Mouse (Mus musculus) gonadal fat pad, adult 2 months (tissue): ENCODE measurements around the gene Cdkl1. TPM values are rescaled to one million over a fixed set of nuclear protein-coding genes. Genes with fewer than 3 reads are reported as not detected.

Experiments
- DNase-seq: peaks from one replicate; pipeline ENCODE4 v3.0.0-alpha.2; 2012; ENCODE audit warnings: low read depth
- polyA plus RNA-seq: library from polyadenylated mRNA; depleted of rRNA; stranded (reverse); fragments of >200 nt; gene quantifications from 2 replicates; pipeline ENCODE4 v1.2.3, GENCODE M21; 2012

The Cdkl1 gene
- polyA plus RNA-seq, 1 experiment, result 2.1 TPM

- DNase-seq, result no peak
Measured at GRCm38 (mm10) chr12:69783247-69784025, 7.6 kb downstream of the Cdkl1 start.

DNA sequence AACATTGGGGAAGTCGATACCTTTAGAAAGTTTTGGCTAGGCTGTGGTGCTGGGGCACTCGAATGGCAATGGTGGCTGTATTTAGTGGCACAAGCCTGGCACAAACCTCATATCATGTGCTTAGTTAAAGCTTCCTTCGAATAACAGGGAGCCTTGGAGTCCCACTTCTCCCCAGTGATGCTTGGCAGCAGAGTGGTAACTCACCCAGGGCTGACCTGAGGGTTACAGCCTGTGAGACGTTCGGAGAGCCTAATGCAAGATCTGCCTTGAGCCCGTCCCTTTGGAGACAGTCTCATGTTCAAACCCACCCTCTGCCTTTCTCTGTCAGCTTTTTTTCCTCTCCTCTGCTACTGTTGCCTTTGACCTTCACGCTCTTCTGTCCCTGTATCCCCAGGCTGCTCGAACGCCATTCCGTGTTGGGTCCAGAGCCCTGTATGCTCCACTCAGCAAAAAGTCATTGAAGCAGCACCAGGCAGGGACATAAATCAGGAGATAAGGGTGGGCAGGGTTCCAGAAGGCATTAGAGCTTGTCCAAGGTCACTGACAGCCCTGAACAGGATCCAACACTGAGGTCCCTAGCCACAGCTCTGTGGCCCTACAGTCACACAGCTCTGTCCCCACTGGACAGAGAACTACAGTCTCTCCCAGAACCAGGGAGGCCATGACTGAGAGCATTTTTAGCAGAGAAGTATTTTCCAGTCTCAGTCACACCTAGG is 9.0 kb downstream of the Cdkl1 start:
- no peak for DNase-seq

DNA sequence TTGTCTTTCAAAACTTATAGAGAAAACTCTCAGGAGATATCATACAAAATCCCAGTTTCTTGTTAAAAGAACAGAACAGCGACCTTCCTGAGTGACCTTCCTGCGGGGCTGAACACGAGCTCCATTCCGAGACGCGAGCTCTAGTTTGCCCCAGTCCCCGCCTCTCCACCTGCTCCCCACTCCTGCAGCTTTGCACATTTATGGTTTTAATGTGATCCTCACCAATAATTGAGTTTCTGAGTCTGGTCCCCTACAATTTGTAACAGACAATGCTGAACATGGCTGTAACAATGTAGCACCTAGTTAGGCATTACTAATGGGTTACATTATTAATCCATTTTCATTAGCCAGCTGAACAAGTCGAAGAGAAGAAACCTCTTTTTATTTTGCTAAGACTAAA is 9.6 kb downstream of the Cdkl1 start:
- no peak for DNase-seq

- no peak for DNase-seq
Measured at GRCm38 (mm10) chr12:69777957-69778356, 13.1 kb downstream of the Cdkl1 start.

DNA sequence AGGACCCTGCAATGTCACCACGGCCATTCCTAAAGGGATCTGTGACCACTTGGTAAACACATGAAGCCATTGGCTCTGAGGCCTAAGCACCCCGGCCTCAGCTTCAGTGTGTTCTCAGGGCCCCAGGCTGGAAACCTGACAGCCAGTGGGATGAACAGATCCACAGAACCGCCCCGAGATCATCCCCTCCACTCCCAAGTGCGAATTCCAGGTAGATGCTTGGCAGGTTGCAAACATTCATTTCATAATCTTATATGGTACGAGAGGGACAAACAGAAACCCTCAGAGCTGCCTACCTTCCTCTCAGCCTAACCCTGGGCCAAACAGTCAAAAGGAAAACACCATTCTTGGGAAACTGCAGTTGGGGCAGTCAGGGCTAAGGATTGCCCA is 13.7 kb downstream of the Cdkl1 start:
- DNase-seq, result no peak

DNA sequence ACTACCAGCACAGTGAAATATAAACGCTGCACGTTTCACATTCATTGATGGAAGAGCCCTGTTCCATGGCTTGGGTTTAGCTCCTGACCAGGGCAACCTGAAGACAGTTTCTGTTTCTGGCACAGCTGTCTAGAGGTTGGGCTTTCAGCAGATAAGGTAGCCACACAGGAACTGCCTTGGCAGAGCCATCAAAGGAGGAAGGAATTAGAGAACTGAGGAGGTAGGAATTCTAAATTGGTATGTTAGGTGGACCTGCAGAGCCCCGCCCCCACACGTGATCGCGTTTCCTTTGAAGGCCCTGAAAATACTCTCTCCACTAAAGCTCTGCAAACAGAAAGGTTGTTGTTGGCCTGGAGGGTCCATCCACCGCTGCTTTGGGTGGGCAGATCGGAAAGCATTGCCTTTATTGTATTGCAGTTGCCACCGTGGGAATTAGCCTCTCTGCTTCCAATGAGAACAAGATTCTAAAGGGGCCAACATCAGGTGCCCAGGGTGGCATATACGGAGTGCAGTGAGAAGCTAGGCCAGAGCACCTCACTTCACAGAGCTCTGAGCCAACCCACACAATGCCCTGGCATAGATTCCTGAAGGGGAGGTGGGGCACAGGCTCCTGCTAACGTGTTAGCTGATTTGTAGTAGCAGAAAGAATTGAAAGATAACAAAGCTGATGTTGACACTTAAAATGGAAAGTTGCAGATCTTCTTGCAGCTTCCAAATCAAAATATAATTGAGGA is 14.3 kb downstream of the Cdkl1 start:
- no peak for DNase-seq

DNA sequence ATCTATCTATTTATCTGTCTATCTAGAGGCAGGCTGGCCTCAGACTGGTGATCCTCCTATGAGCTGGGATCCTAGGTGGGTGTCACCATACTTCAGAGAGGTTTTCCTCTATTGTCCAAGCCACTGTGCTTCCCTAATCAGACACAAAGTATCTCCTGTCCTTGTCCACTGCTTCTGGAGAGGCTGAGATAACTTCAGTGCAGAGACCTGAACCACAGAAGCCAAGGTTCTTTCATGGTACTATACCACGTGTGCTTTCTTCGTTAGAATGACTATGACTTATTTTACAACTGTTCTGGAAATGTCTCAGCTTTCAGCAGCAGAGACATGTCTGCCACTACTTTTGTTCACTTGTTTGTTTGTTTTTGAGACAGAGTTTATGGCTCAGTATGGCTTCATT is 22.2 kb downstream of the Cdkl1 start:
- DNase-seq, result no peak

GRCm38 (mm10) chr12:69767476-69768258 is 23.4 kb downstream of the Cdkl1 start:
- no peak for DNase-seq

DNA sequence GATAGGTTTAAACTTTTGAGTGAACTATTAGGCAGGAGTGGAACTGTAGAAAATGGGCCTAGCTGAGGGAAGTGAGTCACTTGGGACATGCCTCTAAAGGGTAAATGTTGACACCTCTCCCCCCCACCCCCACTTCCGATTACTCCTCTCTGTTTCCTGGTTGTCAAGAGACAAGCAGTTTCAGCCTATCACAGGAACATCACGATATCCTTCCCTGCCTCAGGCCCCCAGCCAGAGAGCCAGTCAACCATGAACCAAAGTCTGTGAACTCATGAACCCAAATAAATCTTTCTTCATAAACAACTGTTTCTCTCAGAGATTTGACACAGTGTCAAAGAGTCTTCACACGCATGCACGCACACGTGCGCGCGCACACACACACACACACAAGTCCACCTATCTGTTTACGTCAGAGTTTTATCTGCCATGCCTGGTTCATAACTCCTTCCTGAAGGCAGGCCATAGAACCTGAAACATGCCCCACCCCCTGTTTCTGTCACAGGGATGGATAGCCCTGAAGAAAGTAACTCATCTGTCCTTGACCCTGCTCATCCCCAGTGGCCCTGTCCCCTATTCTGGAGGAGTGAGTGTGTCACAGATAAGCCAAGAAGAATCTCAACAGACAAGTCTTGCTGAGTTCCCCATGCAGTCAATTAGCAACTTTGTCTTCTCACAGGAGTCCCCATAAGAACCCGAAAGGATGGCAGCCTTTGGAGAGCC is 24.7 kb downstream of the Cdkl1 start:
- no peak for DNase-seq

DNA sequence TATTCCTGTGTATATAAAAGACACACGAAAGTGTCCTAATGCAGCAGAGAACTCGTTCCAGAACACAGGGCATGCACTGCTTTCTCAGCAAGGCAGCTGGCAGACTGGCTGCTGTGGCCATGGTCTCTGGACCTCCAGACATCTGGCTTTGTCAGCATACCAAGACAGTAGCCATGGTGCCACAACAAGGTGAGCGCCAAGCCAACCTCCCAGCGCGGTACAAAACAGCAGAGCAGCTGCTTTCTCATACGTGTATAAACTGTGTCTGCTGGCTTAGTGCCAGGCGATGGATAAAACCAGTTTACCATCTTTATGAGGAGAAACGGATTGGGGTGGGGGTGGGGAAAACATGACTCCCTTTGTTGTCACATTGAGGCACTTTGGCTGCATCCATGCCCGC is 25.5 kb downstream of the Cdkl1 start:
- no peak for DNase-seq

DNA sequence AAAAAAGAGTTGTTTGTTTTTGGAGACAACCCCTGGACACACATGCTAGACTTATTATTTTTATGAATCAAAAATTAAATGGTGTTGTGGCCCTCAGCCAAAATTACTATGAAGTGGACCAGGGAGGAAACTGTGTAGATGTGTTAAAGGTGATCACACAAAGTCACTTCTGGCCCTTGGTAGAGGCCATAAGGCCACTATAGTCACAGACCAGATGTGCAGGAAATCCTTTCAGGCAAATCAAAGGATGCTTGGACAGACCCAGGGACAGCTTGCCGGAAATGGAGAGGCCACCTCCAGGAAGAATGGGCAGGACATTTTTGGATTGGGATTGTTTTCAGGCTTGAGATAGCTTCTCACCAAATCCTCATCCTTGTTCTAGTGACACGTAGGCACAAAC is 29.5 kb downstream of the Cdkl1 start:
- DNase-seq, result no peak

- no peak for DNase-seq
Measured at GRCm38 (mm10) chr12:69760743-69761406, 30.2 kb downstream of the Cdkl1 start.

GRCm38 (mm10) chr12:69760014-69760413 is 31.1 kb downstream of the Cdkl1 start:
- no peak for DNase-seq

GRCm38 (mm10) chr12:69759267-69759885 is 31.7 kb downstream of the Cdkl1 start:
- DNase-seq, result no peak

- DNase-seq, result no peak
Measured at GRCm38 (mm10) chr12:69758221-69759185, 32.6 kb downstream of the Cdkl1 start.

- no peak for DNase-seq
Measured at GRCm38 (mm10) chr12:69757418-69758141, 33.5 kb downstream of the Cdkl1 start.

GRCm38 (mm10) chr12:69756015-69756414 is 35.1 kb downstream of the Cdkl1 start:
- DNase-seq, result no peak

GRCm38 (mm10) chr12:69753936-69754335 is 37.1 kb downstream of the Cdkl1 start:
- no peak for DNase-seq
